Mouse (Mus musculus): ENCODE results near the gene Prf1. TPM values are rescaled to one million over a fixed set of nuclear protein-coding genes. Genes with fewer than 3 reads are reported as not detected.

Gene Prf1
- 0.51 TPM for polyA plus RNA-seq (2014; fragmentation: Illumina TruSeq; extraction: RNeasy Lipid Tissue Mini Kit (QIAGEN cat#74804); ENCODE audit: low read depth, low replicate concordance)

DNA sequence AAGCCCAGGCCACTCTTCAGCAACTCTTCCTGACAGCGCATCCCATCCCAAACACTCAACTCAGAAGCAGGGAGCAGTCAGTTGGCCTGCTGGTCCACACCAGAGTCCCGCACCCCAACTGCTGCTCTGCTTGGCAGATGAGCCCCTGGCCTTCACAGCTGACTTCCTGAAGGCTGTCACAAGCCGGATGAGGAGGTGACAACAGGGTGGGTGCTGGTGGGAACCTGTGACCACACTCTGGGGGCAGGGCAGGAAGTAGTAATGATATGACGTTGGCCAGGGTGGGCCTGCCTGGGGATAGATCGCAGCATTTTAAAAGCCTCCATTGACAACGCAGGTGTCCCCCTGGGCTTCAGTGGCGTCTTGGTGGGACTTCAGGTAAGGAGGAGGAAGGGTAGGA, at the start of gene Prf1:
Gene Prf1 (plus strand): TSS at position 357 of the 400 bp plus-strand sequence.

DNA sequence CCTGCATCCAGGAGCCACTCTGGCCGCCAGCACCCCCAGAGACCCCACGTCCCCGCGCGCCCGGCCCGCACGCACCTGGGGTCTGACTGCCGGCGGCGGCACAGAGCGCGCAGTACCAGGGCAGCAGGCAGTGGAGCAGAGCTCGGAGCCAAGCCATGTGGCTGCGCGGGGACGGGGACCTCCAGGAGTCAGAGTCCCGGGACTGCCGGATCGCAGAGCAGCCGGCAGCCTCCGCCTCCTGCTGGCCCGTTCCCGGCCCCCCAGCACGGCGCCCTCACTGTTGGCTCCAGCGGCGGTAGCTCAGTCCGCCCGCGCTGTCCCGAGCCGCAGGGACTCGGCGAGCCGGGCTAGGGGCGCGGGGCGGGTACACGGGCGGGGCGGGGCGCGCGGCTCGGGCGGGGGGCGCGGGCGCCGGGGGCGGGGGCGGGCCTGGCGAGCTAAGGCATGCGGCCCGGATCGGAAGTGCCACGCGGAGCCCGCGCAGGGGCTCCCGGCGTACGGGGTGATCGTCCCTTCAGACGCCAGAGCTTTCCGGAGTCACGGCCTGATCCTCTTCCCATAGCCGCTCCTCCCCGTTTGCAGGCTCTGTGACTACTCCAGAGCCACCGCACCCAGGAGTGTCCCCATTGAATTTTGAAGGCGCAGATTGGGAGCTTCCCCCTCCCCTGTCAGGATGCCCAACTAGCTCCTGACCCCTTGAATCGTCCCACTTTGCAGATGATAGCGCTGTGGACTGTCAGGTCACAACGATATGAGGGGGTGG, 24.4 kb upstream of the Prf1 start, which contains the start of gene Adamts14:
Gene Adamts14 (minus strand): TSS at position 358 of the 763 bp plus-strand sequence.

Other genes starting within 250 kb of the Prf1 start
- gene Pcbd1, start 208.5 kb upstream of the Prf1 start, polyA plus RNA-seq (2014; fragmentation: Illumina TruSeq; extraction: RNeasy Lipid Tissue Mini Kit (QIAGEN cat#74804); ENCODE audit: low read depth, low replicate concordance) = 68.7 TPM
- 58.3 TPM for gene Sgpl1, start 150.1 kb upstream of the Prf1 start, polyA plus RNA-seq (2014; fragmentation: Illumina TruSeq; extraction: RNeasy Lipid Tissue Mini Kit (QIAGEN cat#74804); ENCODE audit: low read depth, low replicate concordance)
- 5.4 TPM for gene Tbata, start 125.9 kb upstream of the Prf1 start, polyA plus RNA-seq (2014; fragmentation: Illumina TruSeq; extraction: RNeasy Lipid Tissue Mini Kit (QIAGEN cat#74804); ENCODE audit: low read depth, low replicate concordance)
- gene Adamts14, start 24.4 kb upstream of the Prf1 start, polyA plus RNA-seq (2014; fragmentation: Illumina TruSeq; extraction: RNeasy Lipid Tissue Mini Kit (QIAGEN cat#74804); ENCODE audit: low read depth, low replicate concordance) = 2.8 TPM
- gene Pald1, start 85.7 kb downstream of the Prf1 start, polyA plus RNA-seq (2014; fragmentation: Illumina TruSeq; extraction: RNeasy Lipid Tissue Mini Kit (QIAGEN cat#74804); ENCODE audit: low read depth, low replicate concordance) = 8.1 TPM
- not detected for gene Nodal, start 120.1 kb downstream of the Prf1 start, polyA plus RNA-seq (2014; fragmentation: Illumina TruSeq; extraction: RNeasy Lipid Tissue Mini Kit (QIAGEN cat#74804); ENCODE audit: low read depth, low replicate concordance)
- 62.3 TPM for gene Eif4ebp2, start 154.8 kb downstream of the Prf1 start, polyA plus RNA-seq (2014; fragmentation: Illumina TruSeq; extraction: RNeasy Lipid Tissue Mini Kit (QIAGEN cat#74804); ENCODE audit: low read depth, low replicate concordance)
- gene Lrrc20, start 178.0 kb downstream of the Prf1 start, polyA plus RNA-seq (2014; fragmentation: Illumina TruSeq; extraction: RNeasy Lipid Tissue Mini Kit (QIAGEN cat#74804); ENCODE audit: low read depth, low replicate concordance) = 5.8 TPM

Data from adipose tissue, adult 10 weeks (tissue).